Mouse (Mus musculus) brain, adult 2 months (tissue): ENCODE results near the gene Wdr4.
A peak's percentile ranks its signal among the peaks of the same experiment; 100 is the strongest.

Source experiments
- DNase-seq: peaks from one replicate; pipeline ENCODE4 v3.0.0; 2011; ENCODE audit warnings: low read depth, low spot score

The Wdr4 gene

GRCm38 (mm10) chr17:31448519-31448918 is 71.3 kb downstream of the Wdr4 start:
- DNase-seq: no peak

- DNase-seq: peak; percentile 56
Observed at GRCm38 (mm10) chr17:31447766-31448165, 72.0 kb downstream of the Wdr4 start.

- DNase-seq: no peak
Observed at GRCm38 (mm10) chr17:31445061-31445731, 74.6 kb downstream of the Wdr4 start.
